Mouse (Mus musculus) MEL (cell line): ENCODE data around the gene Slc30a2. TPM values are rescaled to one million over a fixed set of nuclear protein-coding genes. Genes with fewer than 3 reads are reported as not detected.

Experiments
- DNase-seq: peaks from one replicate; pipeline ENCODE4 v3.0.0; 2011; ENCODE audit warnings: low read depth, low spot score
- H3K27ac ChIP-seq: 2 replicates; pipeline ENCODE4 v1.5.1; 2012; ENCODE audit warnings: low read depth, mild to moderate bottlenecking, control low read depth, low read length, moderate library complexity; ENCODE audit not compliant: control insufficient read depth
- H3K27me3 ChIP-seq, 2 experiments: fragments of 150-350 bp in 1 of 2; sonication (generic) in 1 of 2; 2 replicates each; pipeline ENCODE4 v1.6.1; 2012; ENCODE audit warnings: low read length in 2 of 2, mild to moderate bottlenecking in 2 of 2, improper control_type of control experiment in 1 of 2, moderate library complexity in 1 of 2; ENCODE audit not compliant: insufficient read depth in 2 of 2, control insufficient read depth in 1 of 2
- H3K36me3 ChIP-seq, 2 experiments: 2 replicates each; pipeline ENCODE4 v1.6.1; 2012 to 2014; ENCODE audit warnings: low read length in 2 of 2, improper control_type of control experiment in 1 of 2, inconsistent platforms in 1 of 2, mild to moderate bottlenecking in 1 of 2; ENCODE audit not compliant: insufficient read depth in 2 of 2, control insufficient read depth in 1 of 2
- H3K4me1 ChIP-seq, 2 experiments: fragments of 150-350 bp in 1 of 2; sonication (generic) in 1 of 2; 2 replicates each; pipeline ENCODE4 v1.6.1; 2012; ENCODE audit warnings: low read length in 2 of 2, improper control_type of control experiment in 1 of 2, mild to moderate bottlenecking in 1 of 2; ENCODE audit not compliant: insufficient read depth in 2 of 2, control insufficient read depth in 1 of 2
- H3K4me3 ChIP-seq, 2 experiments: fragments of 150-350 bp in 1 of 2; sonication (generic) in 1 of 2; 2 replicates each; pipeline ENCODE4 v1.5.1; 2012; ENCODE audit warnings: low read depth in 2 of 2, low read length in 2 of 2, mild to moderate bottlenecking in 2 of 2, moderate library complexity in 2 of 2, control low read depth in 1 of 2, improper control_type of control experiment in 1 of 2; ENCODE audit not compliant: control insufficient read depth in 1 of 2, insufficient read depth in 1 of 2
- H3K79me2 ChIP-seq: 2 replicates; pipeline ENCODE4 v1.6.1; 2012; ENCODE audit warnings: mild to moderate bottlenecking, low read length, moderate library complexity; ENCODE audit not compliant: control insufficient read depth, poor library complexity, insufficient read depth
- H3K9ac ChIP-seq: 2 replicates; pipeline ENCODE4 v1.6.1; 2012; ENCODE audit warnings: low read depth, mild to moderate bottlenecking, control low read depth, low read length, moderate library complexity; ENCODE audit not compliant: control insufficient read depth, poor library complexity, severe bottlenecking
- H3K9me3 ChIP-seq: fragments of 150-350 bp; sonication (generic); replicated peaks from 2 replicates; pipeline ENCODE4 v1.6.1; 2012; ENCODE audit warnings: mild to moderate bottlenecking, low read length, improper control_type of control experiment, moderate library complexity; ENCODE audit not compliant: insufficient read depth
- CHD1 ChIP-seq: IDR thresholded peaks from 2 replicates; pipeline ENCODE4 v1.6.1; 2012; ENCODE audit warnings: low read depth, mild to moderate bottlenecking, inconsistent platforms, low read length, improper control_type of control experiment
- CTCF ChIP-seq, 3 experiments: IDR thresholded peaks in 2 of 3; conservative IDR thresholded peaks in 1 of 3; 2 replicates each; pipeline ENCODE4 v1.5.1; 2011 to 2012; ENCODE audit warnings: low read length in 3 of 3, low read depth in 2 of 3, mild to moderate bottlenecking in 2 of 3, improper control_type of control experiment in 1 of 3, inconsistent platforms in 1 of 3, mixed read lengths in 1 of 3, moderate library complexity in 1 of 3; ENCODE audit not compliant: control insufficient read depth in 1 of 3, insufficient read depth in 1 of 3, poor library complexity in 1 of 3, severe bottlenecking in 1 of 3
- E2F4 ChIP-seq: IDR thresholded peaks from 2 replicates; pipeline ENCODE4 v1.6.1; 2011; ENCODE audit warnings: low read depth, low read length, improper control_type of control experiment, borderline replicate concordance
- EP300 ChIP-seq, 2 experiments: IDR thresholded peaks; 2 replicates each; pipeline ENCODE4 v1.6.1; 2011; ENCODE audit warnings: improper control_type of control experiment in 2 of 2, low read length in 2 of 2, low read depth in 1 of 2, mild to moderate bottlenecking in 1 of 2
- ETS1 ChIP-seq: IDR thresholded peaks from 2 replicates; pipeline ENCODE4 v1.6.1; 2012; ENCODE audit warnings: low read depth, mild to moderate bottlenecking, inconsistent platforms, low read length, improper control_type of control experiment, moderate library complexity
- GABPA ChIP-seq: IDR thresholded peaks from 2 replicates; pipeline ENCODE4 v1.6.1; 2012; ENCODE audit warnings: low read depth, mild to moderate bottlenecking, inconsistent platforms, low read length, improper control_type of control experiment, moderate library complexity
- HCFC1 ChIP-seq: IDR thresholded peaks from 2 replicates; pipeline ENCODE4 v1.6.1; 2012; ENCODE audit warnings: low read depth, mild to moderate bottlenecking, inconsistent platforms, low read length, improper control_type of control experiment, moderate library complexity
- JUND ChIP-seq: IDR thresholded peaks from 2 replicates; pipeline ENCODE4 v1.6.1; 2011; ENCODE audit warnings: low read depth, mild to moderate bottlenecking, improper control_type of control experiment, low read length
- KAT2A ChIP-seq: conservative IDR thresholded peaks from 2 replicates; pipeline ENCODE4 v1.6.1; 2012; ENCODE audit warnings: low read depth, low read length, improper control_type of control experiment, inconsistent platforms
- MAFK ChIP-seq: IDR thresholded peaks from 2 replicates; pipeline ENCODE4 v1.6.1; 2011; ENCODE audit warnings: low read depth, mild to moderate bottlenecking, low read length, improper control_type of control experiment, borderline replicate concordance
- MAX ChIP-seq: IDR thresholded peaks from 2 replicates; pipeline ENCODE4 v1.6.1; 2011; ENCODE audit warnings: low read length, improper control_type of control experiment
- MAZ ChIP-seq: IDR thresholded peaks from 2 replicates; pipeline ENCODE4 v1.6.1; 2012; ENCODE audit warnings: low read depth, mild to moderate bottlenecking, inconsistent platforms, low read length, improper control_type of control experiment
- MEF2A ChIP-seq: IDR thresholded peaks from 2 replicates; pipeline ENCODE4 v1.6.1; 2014; ENCODE audit warnings: low read depth, mild to moderate bottlenecking, inconsistent platforms, low read length, improper control_type of control experiment; ENCODE audit not compliant: poor library complexity, insufficient replicate concordance, severe bottlenecking; ENCODE audit errors: extremely low read depth
- MXI1 ChIP-seq: IDR thresholded peaks from 2 replicates; pipeline ENCODE4 v1.6.1; 2011; ENCODE audit warnings: mild to moderate bottlenecking, low read depth, low read length, improper control_type of control experiment
- MYC ChIP-seq: IDR thresholded peaks from 2 replicates; pipeline ENCODE4 v1.6.1; 2011; ENCODE audit warnings: low read depth, mild to moderate bottlenecking, low read length, improper control_type of control experiment, moderate library complexity
- NELFE ChIP-seq: IDR thresholded peaks from 2 replicates; pipeline ENCODE4 v1.6.1; 2011; ENCODE audit warnings: low read depth, low read length, improper control_type of control experiment
- NRF1 ChIP-seq: IDR thresholded peaks from 2 replicates; pipeline ENCODE4 v1.6.1; 2014; ENCODE audit warnings: low read depth, mild to moderate bottlenecking, inconsistent platforms, low read length, improper control_type of control experiment, moderate library complexity; ENCODE audit not compliant: poor library complexity, insufficient read depth, severe bottlenecking
- POLR2A ChIP-seq, 2 experiments: IDR thresholded peaks; 2 replicates each; pipeline ENCODE4 v1.6.1; 2011 to 2012; ENCODE audit warnings: low read length in 2 of 2, mild to moderate bottlenecking in 2 of 2, control low read depth in 1 of 2, improper control_type of control experiment in 1 of 2, low read depth in 1 of 2, moderate library complexity in 1 of 2; ENCODE audit not compliant: control insufficient read depth in 1 of 2, insufficient read depth in 1 of 2, poor library complexity in 1 of 2
- POLR2AphosphoS2 ChIP-seq: IDR thresholded peaks from 2 replicates; pipeline ENCODE4 v1.6.1; 2011; ENCODE audit warnings: low read length, improper control_type of control experiment
- POLR2AphosphoS5 ChIP-seq: IDR thresholded peaks from 2 replicates; pipeline ENCODE4 v1.6.1; 2012; ENCODE audit warnings: low read depth, borderline replicate concordance, mild to moderate bottlenecking, inconsistent platforms, low read length, moderate library complexity, mixed read lengths
- RAD21 ChIP-seq: IDR thresholded peaks from 2 replicates; pipeline ENCODE4 v1.6.1; 2011; ENCODE audit warnings: mild to moderate bottlenecking, low read depth, low read length, improper control_type of control experiment
- RCOR1 ChIP-seq: IDR thresholded peaks from 2 replicates; pipeline ENCODE4 v1.6.1; 2012; ENCODE audit warnings: low read depth, mild to moderate bottlenecking, inconsistent platforms, low read length, improper control_type of control experiment
- SIN3A ChIP-seq: IDR thresholded peaks from 2 replicates; pipeline ENCODE4 v1.6.1; 2012; ENCODE audit warnings: low read length, improper control_type of control experiment, inconsistent platforms
- SMC3 ChIP-seq: IDR thresholded peaks from 2 replicates; pipeline ENCODE4 v1.6.1; 2011; ENCODE audit warnings: low read depth, low read length, improper control_type of control experiment
- TAL1 ChIP-seq: IDR thresholded peaks from 2 replicates; pipeline ENCODE4 v1.6.1; 2012; ENCODE audit warnings: mild to moderate bottlenecking, inconsistent platforms, low read length, moderate library complexity, mixed read lengths
- TBP ChIP-seq: IDR thresholded peaks from 2 replicates; pipeline ENCODE4 v1.8.0; 2011; ENCODE audit warnings: low read depth, low read length, improper control_type of control experiment
- TCF12 ChIP-seq: IDR thresholded peaks from 2 replicates; pipeline ENCODE4 v1.6.1; 2014; ENCODE audit warnings: low read depth, mild to moderate bottlenecking, inconsistent platforms, low read length, improper control_type of control experiment, moderate library complexity
- UBTF ChIP-seq: IDR thresholded peaks from 2 replicates; pipeline ENCODE4 v1.6.1; 2012; ENCODE audit warnings: low read depth, mild to moderate bottlenecking, inconsistent platforms, low read length, improper control_type of control experiment, moderate library complexity, borderline replicate concordance; ENCODE audit not compliant: insufficient read depth
- USF1 ChIP-seq: IDR thresholded peaks from 2 replicates; pipeline ENCODE4 v1.6.1; 2014; ENCODE audit warnings: low read depth, mild to moderate bottlenecking, inconsistent platforms, low read length, improper control_type of control experiment, moderate library complexity
- USF2 ChIP-seq, 2 experiments: IDR thresholded peaks; 2 replicates each; pipeline ENCODE4 v1.6.1; 2011 to 2012; ENCODE audit warnings: improper control_type of control experiment in 2 of 2, low read length in 2 of 2, borderline replicate concordance in 1 of 2, inconsistent platforms in 1 of 2, low read depth in 1 of 2, mild to moderate bottlenecking in 1 of 2; ENCODE audit not compliant: insufficient read depth in 1 of 2
- ZC3H11A ChIP-seq: IDR thresholded peaks from 2 replicates; pipeline ENCODE4 v1.6.1; 2012; ENCODE audit warnings: low read depth, mild to moderate bottlenecking, inconsistent platforms, low read length, improper control_type of control experiment
- ZKSCAN1 ChIP-seq: IDR thresholded peaks from 2 replicates; pipeline ENCODE4 v1.6.1; 2012; ENCODE audit warnings: low read depth, mild to moderate bottlenecking, inconsistent platforms, low read length, improper control_type of control experiment, moderate library complexity
- ZMIZ1 ChIP-seq: IDR thresholded peaks from 2 replicates; pipeline ENCODE4 v1.6.1; 2012; ENCODE audit warnings: low read depth, mild to moderate bottlenecking, inconsistent platforms, low read length, improper control_type of control experiment, moderate library complexity
- ZNF384 ChIP-seq: IDR thresholded peaks from 2 replicates; pipeline ENCODE4 v1.6.1; 2012; ENCODE audit warnings: low read depth, mild to moderate bottlenecking, inconsistent platforms, low read length, improper control_type of control experiment
- polyA plus RNA-seq, 2 experiments: library from polyadenylated mRNA; stranded (reverse) in 1 of 2; unstranded in 1 of 2; fragments of >175 nt in 1 of 2; fragments of >200 nt in 1 of 2; gene quantifications; 2 replicates each; pipeline versions ENCODE4 v1.2.1 to v1.2.4; 2012; ENCODE audit warnings: low replicate concordance in 2 of 2, low read depth in 1 of 2; ENCODE audit not compliant: insufficient read length in 2 of 2, insufficient read depth in 1 of 2, missing spikeins in 1 of 2
- total RNA-seq: library from RNA; depleted of rRNA; stranded (reverse); fragments of 300-350 nt; gene quantifications from 2 replicates; pipeline ENCODE4 v1.2.3, GENCODE M21; 2012

Slc30a2 gene
- total and polyA plus RNA-seq, 3 experiments = 0.39 to 0.54 TPM; not detected in 1

DNA sequence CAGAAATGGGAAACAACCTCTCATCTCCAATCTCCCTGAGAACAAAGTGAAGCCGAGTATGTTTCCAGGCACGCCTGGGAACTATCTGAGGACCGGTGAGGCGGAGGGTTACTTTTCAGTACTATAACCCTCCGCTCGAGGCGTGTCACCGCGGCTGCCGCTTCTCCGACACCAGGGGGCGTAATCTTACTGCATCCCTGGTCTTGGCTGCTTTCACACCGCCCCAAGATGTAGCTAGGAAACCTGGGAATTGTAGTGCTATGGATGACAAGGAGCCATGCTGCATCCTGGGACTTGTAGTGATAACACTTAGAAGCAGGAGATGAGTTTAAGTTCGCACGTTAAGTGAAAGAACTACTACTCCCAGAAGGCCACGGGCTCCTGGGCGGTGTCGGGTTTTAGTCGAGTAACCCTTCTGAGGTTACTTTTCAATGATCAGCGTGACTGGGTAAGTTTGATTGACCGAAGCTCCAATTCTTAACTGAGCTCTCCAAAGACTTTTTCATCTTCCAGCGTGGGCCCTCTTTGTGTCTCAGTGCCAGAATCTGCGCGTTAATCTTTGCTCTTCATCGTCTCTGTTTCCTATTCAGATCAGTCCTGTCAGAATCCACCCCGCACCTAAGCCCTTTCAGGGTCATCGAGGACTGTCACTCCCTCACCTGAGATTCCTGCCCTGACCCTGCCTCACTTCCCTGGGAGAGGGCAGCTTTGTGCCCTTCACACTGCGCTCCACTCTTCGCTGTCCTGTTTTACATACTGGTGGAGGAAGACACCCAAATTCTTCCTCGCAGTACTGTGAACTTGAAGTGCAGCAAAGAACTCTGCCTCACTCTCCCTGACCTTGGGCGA lies 53.2 kb downstream of the Slc30a2 start, which contains the start of gene Pafah2:
Gene Pafah2 (plus strand): TSS at position 344 of the 849 bp plus-strand sequence.
- Histone ChIP-seq H3K27me3 (no peaks in the 10 kb centered on the region), H3K27ac (peak within 1 kb of the TSS; percentile 6; the same call in 1 of the 2 replicates)
- TF ChIP-seq CHD1 (no peak), POLR2AphosphoS2 (no peak), TAL1 (no peak), KAT2A (peak; percentile 99), EP300 (IDR thresholded peaks at IDR 0.05; ENCODE audit: low read depth in 1 of 2, low read length in 2 of 2) (0 out of 4 replicates have a peak, but pooled peaks of 1 of the 2 experiments have one; percentile 16), NELFE (peak; percentile 30), E2F4 (no peak), UBTF (no peak), RCOR1 (peak; percentile 28; the same call in 1 of the 2 replicates), ETS1 (peak; percentile 49; the same call in 1 of the 2 replicates), RAD21 (peak; percentile 76), SMC3 (peak; percentile 90), NRF1 (no peak), USF2 (IDR thresholded peaks at IDR 0.05; ENCODE audit: borderline replicate concordance in 1 of 2, insufficient read depth in 1 of 2, low read depth in 1 of 2, low read length in 2 of 2) (no peak), MEF2A (no peak), TCF12 (peak; percentile 46; the same call in 1 of the 2 replicates), JUND (no peak), POLR2A (IDR thresholded peaks at IDR 0.05; ENCODE audit: control insufficient read depth in 1 of 2, insufficient read depth in 1 of 2, low read depth in 1 of 2, low read length in 2 of 2, poor library complexity in 1 of 2) (0 out of 4 replicates have a peak, but pooled peaks of 1 of the 2 experiments have one; percentile 45), HCFC1 (peak; percentile 99), MXI1 (peak; percentile 80), ZMIZ1 (no peak), USF1 (peak; percentile 62), ZNF384 (peak; percentile 36; the same call in 1 of the 2 replicates), ZKSCAN1 (no peak), TBP (peak; percentile 62; the same call in 1 of the 2 replicates), MAX (peak; percentile 83), MAZ (0 out of 2 replicates have a peak, but pooled peaks have one; percentile 32), ZC3H11A (peak; percentile 57), CTCF (IDR thresholded peaks at IDR 0.05 in 2 of 3, conservative IDR thresholded peaks at IDR 0.05 in 1 of 3; ENCODE audit: control insufficient read depth in 1 of 3, insufficient read depth in 1 of 3, low read depth in 2 of 3, low read length in 3 of 3, poor library complexity in 1 of 3, severe bottlenecking in 1 of 3) (peak; percentile 82 to 93 (median 91)), MAFK (no peak), POLR2AphosphoS5 (no peak), MYC (peak; percentile 90; the same call in 1 of the 2 replicates), SIN3A (peak; percentile 96), GABPA (no peak)

More for the DNA sequence above, 53.2 kb downstream of the Slc30a2 start, which contains the start of gene Pafah2:
- no peaks in the 10 kb centered on the region; the same call in 1 of the 2 replicates for H3K79me2 ChIP-seq
- H3K4me3 ChIP-seq = peak within 1 kb of the TSS; percentile 59 to 69
- peak; percentile 99 for DNase-seq
- H3K4me1 ChIP-seq = peaks cover 2 to 6% of the 10 kb centered on the region in 2 experiments; a peak in 2 of 4 replicates
- no peaks in the 10 kb centered on the region for H3K9me3 ChIP-seq
- H3K9ac ChIP-seq = peak within 1 kb of the TSS; percentile 63
- no peaks in the 10 kb centered on the region; a peak in 1 of 4 replicates for H3K36me3 ChIP-seq
